Mouse (Mus musculus): ENCODE measurements around the gene Cdk15. TPM values are rescaled to one million over a fixed set of nuclear protein-coding genes. Genes with fewer than 3 reads are reported as not detected.

Cdk15 gene
- total RNA-seq, 2 experiments from 2014 or later = not detected

DNA sequence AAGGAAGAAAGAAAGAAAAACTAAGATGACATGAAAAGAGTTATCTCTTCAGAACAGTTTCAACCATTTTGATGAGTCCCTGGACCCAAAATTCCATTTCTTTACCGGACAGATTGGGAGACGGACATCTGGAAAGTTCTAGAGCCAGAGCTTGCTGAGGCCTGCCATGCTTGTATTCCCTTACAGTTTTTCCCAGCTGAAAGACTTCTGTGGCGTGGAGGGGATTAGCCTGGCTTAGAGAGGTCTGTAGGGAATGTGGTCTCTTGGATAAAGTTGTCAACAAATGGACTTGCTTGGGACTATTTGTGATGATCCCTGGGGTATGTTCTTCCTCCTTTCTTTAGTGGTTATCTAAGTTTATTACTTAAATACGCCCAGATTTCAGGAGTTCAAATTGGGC lies 96.0 kb downstream of the Cdk15 start:
- no peak for TF ChIP-seq CTCF (conservative IDR thresholded peaks at IDR 0.05)
- no peak overlapping the region for H3K4me3 ChIP-seq

DNA sequence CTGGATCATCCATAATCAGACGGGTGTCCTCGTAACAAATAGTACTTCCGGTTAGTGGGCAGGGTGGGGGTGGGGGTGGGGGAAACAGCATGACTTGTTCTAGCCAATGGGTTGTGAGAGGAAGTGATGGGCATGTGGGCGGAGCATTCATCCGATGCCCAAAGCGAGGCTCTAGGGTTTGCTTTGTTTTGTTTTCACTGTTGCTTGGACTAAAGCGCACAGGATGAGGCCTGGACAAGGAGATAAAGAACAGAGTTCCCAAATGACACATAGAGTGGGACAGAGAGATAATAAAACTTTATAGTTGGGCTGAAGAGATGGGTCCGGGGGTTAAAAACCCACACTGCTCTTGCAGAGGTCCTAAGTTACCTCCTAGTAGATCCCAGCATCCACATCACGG lies 98.7 kb downstream of the Cdk15 start:
- TF ChIP-seq CTCF (conservative IDR thresholded peaks at IDR 0.05) = no peak
- Histone ChIP-seq H3K27ac (no peak overlapping the region), H3K4me3 (no peak overlapping the region)
- DNase-seq (ENCODE audit: low spot score in 2 of 2) = no peak

More for the DNA sequence above, 96.0 kb downstream of the Cdk15 start:
- H3K27ac ChIP-seq = no peak overlapping the region
- no peak for DNase-seq (ENCODE audit: low spot score in 2 of 2)

DNA sequence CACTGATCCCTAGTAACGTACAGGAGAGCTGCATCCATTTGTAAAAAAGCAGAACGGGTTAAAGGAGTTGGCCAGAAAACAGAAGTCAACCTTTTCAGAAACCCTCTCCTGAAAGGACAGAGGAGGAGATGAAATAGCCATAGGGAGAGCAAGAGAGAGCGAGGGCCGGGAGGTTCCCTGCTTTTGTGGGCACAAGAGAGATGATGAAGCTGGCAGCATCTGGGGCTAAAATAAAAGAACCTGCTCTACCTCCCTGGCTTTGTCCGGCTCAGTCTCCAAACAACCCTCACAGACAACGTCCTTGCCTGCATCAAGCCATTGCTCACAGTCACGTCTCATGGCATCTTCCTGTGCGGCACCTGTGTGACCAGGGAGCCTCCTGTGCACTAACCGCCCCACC lies 102.4 kb downstream of the Cdk15 start:
- DNase-seq (ENCODE audit: low spot score in 2 of 2) = no peak
- no peak for TF ChIP-seq CTCF (conservative IDR thresholded peaks at IDR 0.05)
- H3K27ac ChIP-seq = no peak overlapping the region
- no peak overlapping the region for H3K4me3 ChIP-seq

DNA sequence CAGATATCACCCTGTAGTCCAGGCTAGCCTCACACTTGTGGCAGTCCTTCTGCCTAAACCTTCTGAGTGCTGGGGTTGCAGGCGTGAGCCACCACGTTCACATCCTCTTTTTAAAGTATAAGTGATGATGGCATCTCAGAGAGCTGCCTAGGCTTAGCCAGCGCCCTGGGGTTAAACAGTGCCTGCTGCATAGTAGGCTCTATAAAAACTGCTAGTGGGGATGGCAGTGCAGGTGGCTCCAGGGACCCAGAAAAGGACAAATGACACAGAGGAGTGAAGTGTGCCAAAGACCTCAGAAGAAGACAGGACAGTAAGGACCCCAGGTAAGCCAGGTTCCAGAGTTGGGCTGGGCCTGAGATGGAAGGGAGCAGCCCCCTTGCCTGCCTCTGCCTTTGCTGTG lies 104.1 kb downstream of the Cdk15 start:
- no peak for TF ChIP-seq CTCF (conservative IDR thresholded peaks at IDR 0.05)
- DNase-seq (ENCODE audit: low spot score in 2 of 2) = no peak
- Histone ChIP-seq H3K4me3 (no peak overlapping the region), H3K27ac (no peak overlapping the region)

DNA sequence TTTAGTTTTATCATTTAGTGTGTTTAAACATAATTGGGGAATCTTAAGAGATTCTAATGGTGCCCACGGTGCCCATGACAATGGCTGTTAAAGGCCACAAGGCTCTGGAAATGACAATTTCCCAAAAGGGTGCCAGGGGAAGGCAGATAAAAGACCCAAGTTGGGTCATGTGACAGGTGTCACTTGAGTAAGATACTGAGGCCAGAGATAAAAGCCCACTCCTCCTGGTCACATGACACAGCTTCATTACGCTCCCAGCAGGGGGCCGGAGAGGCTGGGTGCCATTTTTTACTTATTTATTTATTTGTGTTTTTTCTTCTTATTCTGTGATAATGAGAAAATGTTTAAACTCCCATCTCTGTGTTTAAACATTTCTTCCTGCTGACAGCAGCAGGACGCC lies 104.8 kb downstream of the Cdk15 start:
- peak; percentile 19; the same call in 1 of the 2 replicates for TF ChIP-seq CTCF (conservative IDR thresholded peaks at IDR 0.05)
- DNase-seq (ENCODE audit: low spot score in 2 of 2) = no peak
- Histone ChIP-seq H3K27ac (no peak overlapping the region), H3K4me3 (no peak overlapping the region)

DNA sequence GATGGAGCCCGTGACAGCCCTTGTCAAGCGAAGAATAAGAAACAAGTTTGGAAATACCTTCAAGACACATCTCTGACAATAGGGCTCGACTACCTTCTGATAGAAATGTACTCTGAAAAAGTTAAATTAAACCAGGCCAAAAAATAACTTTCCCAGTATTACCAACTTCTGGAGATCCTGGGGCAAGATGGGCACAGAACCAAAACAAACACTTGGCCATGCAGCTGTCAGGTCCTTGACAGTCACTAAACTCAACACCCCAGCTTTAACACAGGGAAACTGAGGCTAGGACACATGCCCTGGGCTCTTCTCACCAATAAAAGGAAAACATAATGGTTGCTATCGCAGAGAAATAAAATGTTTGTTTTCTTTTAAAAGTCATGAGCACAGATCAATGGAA lies 105.3 kb downstream of the Cdk15 start:
- H3K4me3 ChIP-seq = no peak overlapping the region
- no peak overlapping the region for H3K27ac ChIP-seq
- no peak for DNase-seq (ENCODE audit: low spot score in 2 of 2)
- no peak for TF ChIP-seq CTCF (conservative IDR thresholded peaks at IDR 0.05)

DNA sequence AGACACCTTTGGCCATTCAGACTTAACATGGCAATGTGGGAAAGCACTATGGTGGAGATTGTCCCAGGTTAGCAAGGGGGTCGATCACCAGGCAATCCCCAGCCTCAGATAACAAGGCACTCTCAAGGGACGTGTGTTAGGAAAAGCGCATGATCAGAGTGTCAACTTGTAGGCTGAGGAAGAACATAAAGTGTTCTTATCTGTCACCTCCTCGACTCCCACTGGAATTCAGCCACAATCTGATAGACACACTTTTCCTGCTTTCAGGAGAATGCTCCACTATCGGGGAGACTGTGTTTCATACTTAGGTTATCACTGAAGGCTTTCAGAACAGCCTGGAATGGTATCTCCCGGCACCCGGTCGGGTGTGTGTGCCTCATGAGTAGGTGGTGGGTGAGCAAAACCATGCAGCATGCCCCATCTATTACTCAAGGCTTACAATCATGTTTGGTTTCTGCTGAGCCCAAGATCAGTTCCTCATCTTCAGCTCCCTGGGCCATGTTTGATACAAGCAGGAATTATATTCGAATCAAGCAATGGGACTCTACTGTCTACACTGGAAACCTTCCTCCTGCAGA lies 107.8 kb downstream of the Cdk15 start:
- no peak for DNase-seq (ENCODE audit: low spot score in 2 of 2)

DNA sequence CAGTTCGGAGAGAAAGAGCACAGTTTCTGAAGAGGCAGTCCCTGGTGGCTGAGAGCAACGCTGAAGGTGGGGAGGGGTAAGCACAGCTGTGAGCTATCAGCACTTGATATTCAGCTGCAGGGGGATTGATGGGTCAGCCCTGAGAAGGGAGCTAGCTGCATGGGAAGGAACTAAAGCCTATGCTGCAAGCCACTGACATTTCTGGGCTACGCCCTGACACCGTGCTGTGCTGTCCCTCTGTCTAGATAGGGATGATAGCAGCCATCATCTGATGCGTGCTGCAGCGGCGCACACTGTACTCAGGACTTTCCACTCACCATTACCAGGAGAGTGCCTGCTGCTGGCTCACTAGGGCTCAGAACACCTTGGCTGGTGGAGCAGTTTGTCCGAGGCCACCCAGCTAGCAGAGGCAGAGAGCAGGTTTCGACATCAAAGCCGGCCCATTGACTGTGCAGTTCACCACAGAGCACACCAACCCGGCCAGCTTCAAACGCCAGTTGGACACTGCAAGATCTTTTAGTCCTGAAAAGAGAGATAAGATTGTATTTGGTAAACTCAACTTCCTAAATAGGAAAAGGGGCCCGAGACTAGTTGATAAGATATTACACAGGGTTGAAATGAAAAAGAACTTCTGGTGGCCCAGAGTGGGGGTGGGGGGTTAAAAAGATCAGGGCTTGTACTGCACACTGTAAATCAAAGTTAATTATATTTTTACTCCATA lies 111.4 kb downstream of the Cdk15 start:
- no peak for TF ChIP-seq CTCF (conservative IDR thresholded peaks at IDR 0.05)
- no peak overlapping the region for H3K4me3 ChIP-seq
- DNase-seq (ENCODE audit: low spot score in 2 of 2) = no peak
- no peak overlapping the region for H3K27ac ChIP-seq

More for the DNA sequence above, 107.8 kb downstream of the Cdk15 start:
- no peak overlapping the region for H3K27ac ChIP-seq
- no peak overlapping the region for H3K4me3 ChIP-seq
- no peak for TF ChIP-seq CTCF (conservative IDR thresholded peaks at IDR 0.05)

DNA sequence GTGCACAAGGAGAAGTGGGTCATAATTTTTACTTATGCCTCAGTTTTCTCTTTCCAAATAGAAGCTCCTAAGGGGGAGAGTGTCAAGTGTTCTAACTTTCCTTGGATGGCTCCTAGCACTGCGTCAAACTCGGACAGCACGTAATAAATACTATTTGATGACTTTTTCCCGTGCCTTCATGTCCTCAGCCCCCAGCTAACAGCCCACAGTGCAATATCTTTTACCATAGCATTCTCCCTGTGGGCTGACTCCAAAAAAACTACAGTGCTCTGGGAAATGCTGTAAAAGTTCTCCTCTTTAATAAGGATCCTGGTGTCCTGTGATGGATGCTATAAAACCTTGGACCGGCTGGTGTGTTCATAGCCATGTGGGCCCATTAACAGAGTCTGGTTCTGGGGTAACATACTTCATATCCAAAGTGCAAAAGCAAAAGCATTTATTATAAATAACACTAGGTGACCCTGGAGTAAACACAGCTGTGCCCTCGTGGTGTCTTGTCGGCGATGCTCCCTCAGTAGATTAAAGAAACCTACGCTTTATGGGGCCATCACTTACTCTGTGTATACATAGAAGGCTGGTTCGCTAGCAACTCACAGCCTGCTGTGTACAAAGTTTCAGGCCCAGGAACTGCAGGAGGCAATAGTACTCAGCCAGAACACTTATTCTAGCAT lies 112.1 kb downstream of the Cdk15 start:
- no peak overlapping the region for H3K27ac ChIP-seq
- no peak for DNase-seq (ENCODE audit: low spot score in 2 of 2)
- no peak for TF ChIP-seq CTCF (conservative IDR thresholded peaks at IDR 0.05)
- no peak overlapping the region for H3K4me3 ChIP-seq

DNA sequence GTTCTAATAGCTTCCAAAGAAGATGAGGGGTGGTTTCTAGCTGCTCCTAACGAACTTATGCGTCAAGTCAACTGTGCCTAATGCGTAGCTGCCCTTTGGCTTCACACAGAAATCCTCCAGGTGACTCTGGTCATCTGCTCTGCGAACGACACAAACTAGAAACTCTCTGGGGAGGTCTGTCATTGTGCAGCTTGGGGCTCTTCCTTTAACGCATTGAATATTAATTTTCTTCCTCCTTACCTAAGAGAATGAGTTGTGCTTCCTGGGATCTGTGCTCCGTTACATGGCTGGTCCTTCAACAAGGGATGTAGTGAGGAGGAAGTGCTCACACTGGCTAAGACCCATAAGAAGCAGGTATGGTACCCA lies 112.6 kb downstream of the Cdk15 start:
- TF ChIP-seq CTCF (conservative IDR thresholded peaks at IDR 0.05) = no peak
- H3K27ac ChIP-seq = no peak overlapping the region
- H3K4me3 ChIP-seq = no peak overlapping the region
- DNase-seq (ENCODE audit: low spot score in 2 of 2) = no peak

DNA sequence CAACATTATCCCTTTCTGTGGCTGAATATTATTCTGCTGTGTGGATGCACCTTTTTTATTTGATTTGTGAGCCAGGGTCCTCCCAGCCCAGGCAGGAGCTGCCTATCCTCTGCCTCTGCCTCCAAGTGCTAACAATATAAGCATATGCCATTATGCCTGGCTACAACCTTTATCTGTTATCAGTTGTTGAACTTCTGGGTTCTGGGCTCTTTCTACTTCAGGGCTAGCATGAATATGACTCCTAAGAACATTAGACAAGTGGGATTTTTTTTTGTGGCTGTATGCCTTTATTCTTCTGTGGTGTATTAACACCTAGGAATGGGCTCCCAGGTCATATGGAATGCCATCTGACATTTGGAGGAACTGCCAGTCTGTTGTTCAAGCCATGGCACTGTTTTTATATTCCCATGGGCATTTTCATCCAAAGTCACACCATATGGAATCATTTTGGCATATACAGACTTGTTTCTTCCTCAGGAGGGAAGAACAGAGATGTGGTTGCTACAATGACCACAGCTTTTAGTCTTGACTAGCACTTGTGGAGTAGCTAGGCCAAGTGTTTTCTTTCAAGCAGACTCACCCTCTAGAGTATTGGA lies 113.7 kb downstream of the Cdk15 start:
- TF ChIP-seq CTCF (conservative IDR thresholded peaks at IDR 0.05) = no peak
- H3K27ac ChIP-seq = no peak overlapping the region
- no peak for DNase-seq (ENCODE audit: low spot score in 2 of 2)
- no peak overlapping the region for H3K4me3 ChIP-seq

DNA sequence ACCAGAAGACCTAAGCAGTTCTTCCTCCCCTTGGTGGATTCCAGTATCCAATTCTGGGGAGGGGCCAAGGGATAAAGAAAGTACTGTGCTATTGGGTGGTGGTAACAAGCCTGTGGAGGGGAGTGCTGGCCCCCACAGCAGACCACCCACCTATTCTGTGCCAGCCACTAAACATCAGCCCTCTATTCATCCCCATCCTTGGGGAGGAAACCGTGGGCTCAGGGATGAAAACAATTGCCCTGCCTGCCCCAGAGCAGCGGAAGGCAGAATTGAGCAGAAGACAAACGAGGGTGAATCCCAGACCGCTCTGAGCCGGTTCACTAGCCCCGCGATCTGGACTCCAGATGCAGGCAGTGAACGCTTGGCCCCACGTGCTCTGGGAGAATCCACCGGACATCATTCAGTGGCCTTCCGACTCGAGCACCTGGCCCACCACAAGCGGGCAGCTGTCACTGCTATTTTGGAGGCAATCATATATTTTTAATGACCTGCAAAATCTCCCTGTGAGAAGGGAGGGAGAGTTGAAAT lies 119.4 kb downstream of the Cdk15 start:
- no peak for TF ChIP-seq CTCF (conservative IDR thresholded peaks at IDR 0.05)
- Histone ChIP-seq H3K27ac (no peak overlapping the region), H3K4me3 (no peak overlapping the region)
- no peak for DNase-seq (ENCODE audit: low spot score in 2 of 2)

DNA sequence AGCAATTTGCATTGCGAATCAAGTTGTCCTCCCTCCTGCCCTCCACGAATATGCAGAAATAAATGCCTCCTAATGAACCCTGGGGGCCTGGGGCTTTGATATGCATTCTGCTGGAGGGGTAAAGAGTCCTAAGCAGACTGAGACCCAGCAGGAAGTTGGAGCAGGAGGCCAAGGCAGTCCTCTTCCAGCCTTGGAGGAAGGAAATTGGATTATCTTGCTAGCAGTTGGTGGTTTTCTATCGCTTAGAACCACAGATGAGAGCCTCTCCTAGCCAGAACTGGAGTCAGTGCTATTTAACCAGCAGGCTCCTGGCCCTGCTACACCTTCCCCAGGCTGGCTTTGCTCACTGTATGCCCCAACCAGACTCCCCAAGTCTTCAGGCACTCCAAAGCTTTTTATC lies 119.9 kb downstream of the Cdk15 start:
- H3K4me3 ChIP-seq = no peak overlapping the region
- H3K27ac ChIP-seq = no peak overlapping the region
- no peak for TF ChIP-seq CTCF (conservative IDR thresholded peaks at IDR 0.05)
- no peak for DNase-seq (ENCODE audit: low spot score in 2 of 2)
